Mouse (Mus musculus) gastrocnemius, adult 8-10 months (tissue): ENCODE data around the gene Elf2. TPM values are rescaled to one million over a fixed set of nuclear protein-coding genes. Genes with fewer than 3 reads are reported as not detected.

Experiments used
- DNase-seq, 2 experiments: peaks; one replicate each; pipeline ENCODE4 v3.0.0; 2022; ENCODE audit warnings: low spot score in 2 of 2
- total RNA-seq, 4 experiments: library from RNA; stranded (reverse); gene quantifications; 2 replicates each; pipeline ENCODE4 v1.2.4; 2022

Elf2 gene
- total RNA-seq, 4 experiments from 2014 or later, result 45.1 to 52.6 (median 48.5) TPM

GRCm38 (mm10) chr3:51239541-51239940 lies 100.9 kb downstream of the Elf2 start:
- no peak for DNase-seq

GRCm38 (mm10) chr3:51238515-51238914 lies 101.9 kb downstream of the Elf2 start:
- DNase-seq, result no peak

GRCm38 (mm10) chr3:51234752-51235055 lies 105.8 kb downstream of the Elf2 start:
- DNase-seq, result no peak

GRCm38 (mm10) chr3:51233918-51234751 lies 106.3 kb downstream of the Elf2 start:
- DNase-seq, result peak; percentile 75 to 77

- peak; percentile 73 to 83 for DNase-seq
Measured at GRCm38 (mm10) chr3:51233474-51233873, 107.0 kb downstream of the Elf2 start.

GRCm38 (mm10) chr3:51232205-51232910 lies 108.1 kb downstream of the Elf2 start:
- no peak for DNase-seq

- DNase-seq, result no peak
Measured at GRCm38 (mm10) chr3:51231499-51231898, 109.0 kb downstream of the Elf2 start.

GRCm38 (mm10) chr3:51230886-51231285 lies 109.6 kb downstream of the Elf2 start:
- DNase-seq, result no peak

GRCm38 (mm10) chr3:51230146-51230835 lies 110.2 kb downstream of the Elf2 start:
- no peak for DNase-seq

GRCm38 (mm10) chr3:51229226-51229625 lies 111.2 kb downstream of the Elf2 start:
- no peak for DNase-seq

- DNase-seq, result no peak
Measured at GRCm38 (mm10) chr3:51228821-51229205, 111.7 kb downstream of the Elf2 start.

GRCm38 (mm10) chr3:51228038-51228820 lies 112.2 kb downstream of the Elf2 start:
- peak; percentile 45 to 50 for DNase-seq

- no peak for DNase-seq
Measured at GRCm38 (mm10) chr3:51226601-51227000, 113.9 kb downstream of the Elf2 start.

- DNase-seq, result no peak
Measured at GRCm38 (mm10) chr3:51225979-51226378, 114.5 kb downstream of the Elf2 start.

- DNase-seq, result no peak
Measured at GRCm38 (mm10) chr3:51225226-51225750, 115.2 kb downstream of the Elf2 start.

- peak; percentile 75 to 81 for DNase-seq
Measured at GRCm38 (mm10) chr3:51224363-51225225, 115.9 kb downstream of the Elf2 start, which contains the start of gene Noct. TSS of gene Noct (plus strand) at chr3:51224447.

GRCm38 (mm10) chr3:51223556-51223955 lies 116.9 kb downstream of the Elf2 start:
- no peak for DNase-seq

- no peak for DNase-seq
Measured at GRCm38 (mm10) chr3:51222834-51223460, 117.5 kb downstream of the Elf2 start.

- DNase-seq, result no peak
Measured at GRCm38 (mm10) chr3:51222302-51222701, 118.2 kb downstream of the Elf2 start.

- DNase-seq, result no peak
Measured at GRCm38 (mm10) chr3:51221847-51222246, 118.6 kb downstream of the Elf2 start.
